Mouse (Mus musculus) left cerebral cortex, postnatal 36 days (tissue): ENCODE results near the gene Casp7. TPM values are rescaled to one million over a fixed set of nuclear protein-coding genes. Genes with fewer than 3 reads are reported as not detected.
"Not testable (repeated sequence)": the region's sequence is repeated elsewhere in the genome, so short reads cannot be mapped to it uniquely, and the experiment has no call there.

Experiments
- DNase-seq, 2 experiments: peaks; one replicate each; pipeline ENCODE4 v3.0.0; 2021 to 2022; ENCODE audit warnings: low spot score in 2 of 2, mixed read lengths in 1 of 2
- intact Hi-C: fragments of 180-260 bp; cut with DNase I; formaldehyde crosslinking; loops from one replicate; pipeline ENCODE4 v1.15.1; 2025
- total RNA-seq, 2 experiments: library from RNA; stranded (reverse); gene quantifications; 2 replicates each; pipeline ENCODE4 v1.2.3; 2021

Casp7 gene
- total RNA-seq, 2 experiments from 2014 or later = 3.2 to 4.4 TPM

GRCm38 (mm10) chr19:56380341-56380740, 16.6 kb upstream of the Casp7 start:
- intact Hi-C loops = no loop called here

GRCm38 (mm10) chr19:56381407-56381806, 15.5 kb upstream of the Casp7 start:
- no peak for DNase-seq
- intact Hi-C loops = no loop called here

More at GRCm38 (mm10) chr19:56380341-56380740, 16.6 kb upstream of the Casp7 start:
- DNase-seq = no peak

GRCm38 (mm10) chr19:56385546-56385945, 11.4 kb upstream of the Casp7 start:
- intact Hi-C loops = no loop called here
- DNase-seq = no peak

GRCm38 (mm10) chr19:56386095-56386494, 10.8 kb upstream of the Casp7 start:
- intact Hi-C loops = no loop called here
- no peak for DNase-seq

GRCm38 (mm10) chr19:56387726-56388302, 9.1 kb upstream of the Casp7 start:
- DNase-seq = no peak
- intact Hi-C loops = no loop called here

- intact Hi-C loops = no loop called here
- no peak for DNase-seq
Measured at GRCm38 (mm10) chr19:56389176-56389575, 7.8 kb upstream of the Casp7 start.

GRCm38 (mm10) chr19:56389879-56390278, 7.0 kb upstream of the Casp7 start, which contains the start of gene Nrap:
Nrap (minus strand) TSS chr19:56390037.
- intact Hi-C loops = no loop called here
- DNase-seq = no peak

GRCm38 (mm10) chr19:56391307-56392046, 5.5 kb upstream of the Casp7 start:
- intact Hi-C loops = no loop called here
- no peak for DNase-seq

GRCm38 (mm10) chr19:56393311-56393866, 3.5 kb upstream of the Casp7 start:
- no peak for DNase-seq
- intact Hi-C loops = no loop called here

- intact Hi-C loops = no loop called here
- DNase-seq = no peak
Measured at GRCm38 (mm10) chr19:56395183-56395935, 1.6 kb upstream of the Casp7 start.

GRCm38 (mm10) chr19:56396227-56396626, 702 bp upstream of the Casp7 start:
- no peak for DNase-seq
- intact Hi-C loops = no loop called here

GRCm38 (mm10) chr19:56397663-56398527, 966 bp downstream of the Casp7 start:
- DNase-seq = no peak
- intact Hi-C loops = no loop called here

GRCm38 (mm10) chr19:56398528-56398795, 1.5 kb downstream of the Casp7 start:
- intact Hi-C loops = no loop called here
- DNase-seq = no peak

- no peak for DNase-seq
- intact Hi-C loops = no loop called here
Measured at GRCm38 (mm10) chr19:56400200-56400599, 3.3 kb downstream of the Casp7 start.

- no peak for DNase-seq
- intact Hi-C loops = no loop called here
Measured at GRCm38 (mm10) chr19:56401864-56402263, 4.9 kb downstream of the Casp7 start.

- intact Hi-C loops = no loop called here
- DNase-seq = no peak
Measured at GRCm38 (mm10) chr19:56405824-56406223, 8.9 kb downstream of the Casp7 start.

- intact Hi-C loops = no loop called here
- no peak for DNase-seq
Measured at GRCm38 (mm10) chr19:56406581-56406980, 9.7 kb downstream of the Casp7 start.

GRCm38 (mm10) chr19:56409884-56410283, 13.0 kb downstream of the Casp7 start:
- intact Hi-C loops, DNase-seq: not testable (repeated sequence)

GRCm38 (mm10) chr19:56418404-56418803, 21.5 kb downstream of the Casp7 start:
- intact Hi-C loops = no loop called here
- DNase-seq = no peak

GRCm38 (mm10) chr19:56419452-56419851, 22.5 kb downstream of the Casp7 start:
- intact Hi-C loops = no loop called here
- DNase-seq = no peak
